Mouse (Mus musculus) spleen, adult 2 months (tissue): Measurements from ENCODE around the gene Slc35b2. TPM values are rescaled to one million over a fixed set of nuclear protein-coding genes. Genes with fewer than 3 reads are reported as not detected.

Source experiments
- DNase-seq, 2 experiments: peaks; one replicate each; pipeline versions ENCODE4 v3.0.0 to v3.0.0-alpha.2; 2012 to 2021; ENCODE audit warnings: low spot score in 2 of 2, low read depth in 1 of 2
- H3K27ac ChIP-seq: fragments of 200-500 bp; 2 replicates; pipeline ENCODE4 v1.5.1; 2012; ENCODE audit warnings: low read length, inconsistent platforms; ENCODE audit not compliant: insufficient read depth
- H3K27me3 ChIP-seq: fragments of 200-500 bp; 2 replicates; pipeline ENCODE4 v1.6.1; 2012; ENCODE audit warnings: mild to moderate bottlenecking, moderate library complexity, low read length, inconsistent platforms; ENCODE audit not compliant: control insufficient read depth, insufficient read depth
- H3K36me3 ChIP-seq: fragments of 200-500 bp; 2 replicates; pipeline ENCODE4 v1.6.1; 2012; ENCODE audit warnings: mild to moderate bottlenecking, low read length, inconsistent platforms; ENCODE audit not compliant: control insufficient read depth, insufficient read depth
- H3K4me1 ChIP-seq: fragments of 200-500 bp; 2 replicates; pipeline ENCODE4 v1.6.1; 2011; ENCODE audit warnings: inconsistent platforms; ENCODE audit not compliant: control insufficient read depth, insufficient read depth, insufficient read length
- H3K4me3 ChIP-seq: fragments of 200-500 bp; 2 replicates; pipeline ENCODE4 v1.5.1; 2011; ENCODE audit warnings: mild to moderate bottlenecking, inconsistent platforms; ENCODE audit not compliant: insufficient read depth, insufficient read length; ENCODE audit errors: extremely low read depth
- CTCF ChIP-seq: fragments of 200-500 bp; IDR thresholded peaks from 2 replicates; pipeline ENCODE4 v1.5.1; 2011; ENCODE audit warnings: mild to moderate bottlenecking, inconsistent platforms; ENCODE audit not compliant: insufficient read depth, insufficient read length, insufficient replicate concordance; ENCODE audit errors: extremely low read depth
- POLR2A ChIP-seq: fragments of 200-500 bp; IDR thresholded peaks from 2 replicates; pipeline ENCODE4 v1.6.1; 2011; ENCODE audit warnings: low read depth, low read length, inconsistent platforms
- WGBS: fragments of 180-500 bp; shearing (Covaris S2); methylation state at CpG from one replicate; pipeline ENCODE4 v1.1.7; 2018; 5-methylcytosine and 5-hydroxymethylcytosine counted together
- polyA plus RNA-seq: library from polyadenylated mRNA; depleted of rRNA; stranded (reverse); fragments of >200 nt; gene quantifications from 2 replicates; pipeline ENCODE4 v1.2.3, GENCODE M21; 2012; rRNA removed

The Slc35b2 gene
- polyA plus RNA-seq, result 70.9 and 71.3 TPM in 2 replicates

- peak in 1 of 2 experiments; percentile 85 for DNase-seq
- H3K36me3 ChIP-seq, result peaks cover 42% of the 10 kb centered on the region
Observed at GRCm38 (mm10) chr17:45563655-45564530, at the start of gene Slc35b2. Slc35b2 (plus strand) TSS chr17:45563874.

GRCm38 (mm10) chr17:45515204-45515726 is 48.4 kb upstream of the Slc35b2 start:
- Histone ChIP-seq H3K4me3 (no peak overlapping the region), H3K36me3 (peaks cover 10% of the 10 kb centered on the region), H3K27ac (no peak overlapping the region), H3K4me1 (no peaks in the 10 kb centered on the region), H3K27me3 (no peaks in the 10 kb centered on the region)
- no peak for DNase-seq
- TF ChIP-seq POLR2A (no peak), CTCF (no peak)
- WGBS, result 92% methylated on average over 15 of the region's 15 CpGs

More at GRCm38 (mm10) chr17:45563655-45564530, at the start of gene Slc35b2:
- TF ChIP-seq CTCF, result peak; percentile 83
- peak; percentile 25 for TF ChIP-seq POLR2A
- no peaks in the 10 kb centered on the region for H3K27me3 ChIP-seq
- WGBS, result under 1% methylated on average over 46 of the region's 61 CpGs
- H3K27ac ChIP-seq, result peak within 1 kb of the TSS; percentile 84
- peaks cover 5% of the 10 kb centered on the region for H3K4me1 ChIP-seq
- peak within 1 kb of the TSS; percentile 81 for H3K4me3 ChIP-seq

- no peaks in the 10 kb centered on the region for H3K27me3 ChIP-seq
- DNase-seq, result no peak
- 88% methylated on average over 10 of the region's 10 CpGs for WGBS
- no peaks in the 10 kb centered on the region for H3K4me1 ChIP-seq
- H3K36me3 ChIP-seq, result peaks cover 10% of the 10 kb centered on the region
- H3K27ac ChIP-seq, result no peak overlapping the region
- TF ChIP-seq POLR2A, result no peak
- TF ChIP-seq CTCF, result no peak
- no peak overlapping the region for H3K4me3 ChIP-seq
Observed at GRCm38 (mm10) chr17:45515806-45516205, 47.9 kb upstream of the Slc35b2 start.

- H3K4me1 ChIP-seq, result no peaks in the 10 kb centered on the region
- WGBS, result 62% methylated on average over 8 of the region's 8 CpGs
- peak; percentile 41 to 70 for DNase-seq
Observed at GRCm38 (mm10) chr17:45516488-45516887, 47.2 kb upstream of the Slc35b2 start.

GRCm38 (mm10) chr17:45517135-45517534 is 46.5 kb upstream of the Slc35b2 start:
- TF ChIP-seq POLR2A, result no peak
- no peak for TF ChIP-seq CTCF
- Histone ChIP-seq H3K4me1 (no peaks in the 10 kb centered on the region), H3K27ac (no peak overlapping the region), H3K27me3 (no peaks in the 10 kb centered on the region), H3K36me3 (peaks cover 10% of the 10 kb centered on the region), H3K4me3 (no peak overlapping the region)
- no peak for DNase-seq
- WGBS, result 94% methylated on average over 21 of the region's 21 CpGs

More at GRCm38 (mm10) chr17:45516488-45516887, 47.2 kb upstream of the Slc35b2 start:
- H3K27ac ChIP-seq, result no peak overlapping the region
- H3K4me3 ChIP-seq, result no peak overlapping the region
- H3K27me3 ChIP-seq, result no peaks in the 10 kb centered on the region
- H3K36me3 ChIP-seq, result peaks cover 10% of the 10 kb centered on the region
- TF ChIP-seq CTCF (peak; percentile 65; the same call in 1 of the 2 replicates), POLR2A (no peak)

GRCm38 (mm10) chr17:45517549-45518215 is 46.0 kb upstream of the Slc35b2 start:
- TF ChIP-seq CTCF, result no peak
- no peak for TF ChIP-seq POLR2A
- H3K36me3 ChIP-seq, result peaks cover 10% of the 10 kb centered on the region
- H3K27me3 ChIP-seq, result no peaks in the 10 kb centered on the region
- no peak for DNase-seq
- no peak overlapping the region for H3K27ac ChIP-seq
- WGBS, result 66% methylated on average over 28 of the region's 28 CpGs
- H3K4me3 ChIP-seq, result no peak overlapping the region
- H3K4me1 ChIP-seq, result no peaks in the 10 kb centered on the region
